In the genomic region with DNA sequence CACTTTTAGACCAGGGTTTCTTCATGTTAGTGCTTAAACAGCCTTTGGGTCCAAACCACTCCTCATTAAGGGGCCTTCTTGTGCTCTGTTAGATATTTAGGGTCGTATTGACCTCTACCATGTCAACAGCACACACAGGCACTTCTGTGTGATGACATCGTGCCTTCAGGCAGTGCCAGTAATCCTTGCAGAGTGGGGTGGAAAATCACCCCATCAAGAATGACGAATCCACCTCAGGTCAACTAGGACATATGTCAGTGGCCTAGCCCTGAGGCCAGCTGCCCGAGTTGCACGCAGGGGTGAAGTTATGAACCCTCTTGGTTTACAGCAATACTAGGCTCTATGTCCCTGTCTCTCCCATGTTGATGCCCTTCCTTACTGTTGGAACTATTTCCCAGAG, we compare ENCODE assay signal across 21 mouse cellular contexts. TPM values are rescaled to one million over a fixed set of nuclear protein-coding genes. Genes with fewer than 3 reads are reported as not detected.
DNase-seq lines count a peak whose midpoint lies in the region; ATAC-seq lines count a peak whose summit lies in the region.
"Had no signal": no experiment of that assay in that cellular context is flagged by ENCODE, and none has a peak within 500 bp of the region (broad histone marks: within the 10 kb centered on the region; RNA-seq: fewer than 3 reads in every experiment).

No protein-coding gene starts in this region.

- H3K9me3 ChIP-seq in heart, embryonic 15.5 days (replicated peaks), result no peaks in the 10 kb centered on the region
- H3K9me3 ChIP-seq: forebrain, embryonic 12.5 days; limb, embryonic 15.5 days; megakaryocyte, embryonic 14.5 days; neural tube, embryonic 13.5 days had no signal

- no peak overlapping the region for H3K4me3 ChIP-seq in heart, embryonic 15.5 days
- H3K4me3 ChIP-seq: forebrain, embryonic 12.5 days; limb, embryonic 15.5 days; megakaryocyte, embryonic 14.5 days; neural tube, embryonic 13.5 days had no signal

- no peak for ATAC-seq in heart, embryonic 15.5 days (replicated peaks; ENCODE audit: insufficient number of reproducible peaks, insufficient read depth, low FRiP score, low read depth)
- ATAC-seq in inflammation-experienced regulatory T-cells, adult 6 months, result no peak
- ATAC-seq: hindbrain, embryonic 16.5 days; intestine, postnatal 0 days had no signal

- H3K4me2 ChIP-seq in heart, embryonic 15.5 days, result no peak overlapping the region
- H3K4me2 ChIP-seq: forebrain, embryonic 12.5 days; limb, embryonic 15.5 days; neural tube, embryonic 13.5 days had no signal

- H3K27me3 ChIP-seq in heart, embryonic 15.5 days, result no peaks in the 10 kb centered on the region
- H3K27me3 ChIP-seq: forebrain, embryonic 12.5 days; limb, embryonic 15.5 days; megakaryocyte, embryonic 14.5 days; neural tube, embryonic 13.5 days had no signal

- no peak overlapping the region for H3K9ac ChIP-seq in heart, embryonic 15.5 days
- H3K9ac ChIP-seq: forebrain, embryonic 12.5 days; limb, embryonic 15.5 days; neural tube, embryonic 13.5 days had no signal

- H3K36me3 ChIP-seq in heart, embryonic 15.5 days, result no peaks in the 10 kb centered on the region
- H3K36me3 ChIP-seq: forebrain, embryonic 12.5 days; limb, embryonic 15.5 days; neural tube, embryonic 13.5 days had no signal

- DNase-seq in gastrocnemius, adult 18-20 months (ENCODE audit: low spot score), result peak; percentile 2
- no peak for DNase-seq in gastrocnemius, postnatal 14 days
- peak; percentile 8 for DNase-seq in kidney, adult 11 months
- DNase-seq in kidney, adult 18-20 months, result no peak
- peak; percentile 18 for DNase-seq in skeletal muscle tissue, adult 2 months (ENCODE audit: low read depth, low spot score)
- DNase-seq: cerebellum, adult 11-12 months; cerebellum, postnatal 14 days; gastrocnemius, postnatal 25 days; kidney, postnatal 10 days; lung, adult 2 months; midbrain, embryonic 14.5 days; right cerebral cortex, adult 18-20 months; thymus, postnatal 14 days had no signal

- H3K4me1 ChIP-seq in heart, embryonic 15.5 days (replicated peaks), result peaks cover 16% of the 10 kb centered on the region

- H3K27ac ChIP-seq in heart, embryonic 15.5 days, result peak overlapping the region; percentile 50
- H3K27ac ChIP-seq: forebrain, embryonic 12.5 days; limb, embryonic 15.5 days; neural tube, embryonic 13.5 days had no signal

- WGBS in heart, embryonic 15.5 days, result 41% methylated on average over 5 of the region's 5 CpGs

- intact Hi-C loops in gastrocnemius, postnatal 14 days (cut with DNase I; ENCODE audit: low total_unique reads), result no loop called here

RNA-seq across cellular contexts. Expression of a gene that starts 3.8 kb away (rescaled TPM):
- 10 to 100 TPM; 24.9 to 27.5 TPM for total RNA-seq in gastrocnemius, adult 18-20 months (2021)
- 10 to 100 TPM; 25.2 to 27.2 TPM for total RNA-seq in gastrocnemius, postnatal 14 days (2021)
- polyA plus RNA-seq in heart, embryonic 15.5 days (2015; fragmentation: Nextera tagmentation; extraction: Ambion mirVana), result 25.5 and 28.1 TPM in 2 replicates
- polyA plus RNA-seq in inflammation-experienced regulatory T-cells, adult 6 months (2017; shearing (Covaris generic)), result 10 to 100 TPM in 2 of 3 experiments, 1 to 10 TPM in 1; 8.8 to 13.6 (median 11.9) TPM

Comparison
In these comparisons a context has a peak if more than half of its experiments do, and no peak if none do; other contexts are left out.
1. DNase-seq: peak in gastrocnemius, adult 18-20 months (single experiment), kidney, adult 11 months (single experiment) and skeletal muscle tissue, adult 2 months (single experiment); none in gastrocnemius, postnatal 14 days (single experiment) and kidney, adult 18-20 months (single experiment).